Mouse (Mus musculus) kidney, postnatal 0 days (tissue): ENCODE measurements around the gene Sf3b6. TPM values are rescaled to one million over a fixed set of nuclear protein-coding genes. Genes with fewer than 3 reads are reported as not detected.

Source experiments
- ATAC-seq: fragments of 200-750 bp; cut with Nextera tagmentation; replicated peaks from 2 replicates; pipeline ENCODE4 v1.8.0; 2017; ENCODE audit warnings: low read depth, moderate number of reproducible peaks, moderate TSS enrichment, moderate library complexity; ENCODE audit not compliant: low FRiP score
- DNase-seq: peaks from one replicate; pipeline ENCODE4 v3.0.0-alpha.2; 2016; ENCODE audit warnings: low spot score
- H3K27ac ChIP-seq: fragments of 300-500 bp; sonication (generic); 2 replicates; pipeline ENCODE4 v1.5.1; 2014; ENCODE audit warnings: mild to moderate bottlenecking
- H3K27me3 ChIP-seq: fragments of 300-500 bp; sonication (generic); 2 replicates; pipeline ENCODE4 v1.6.1; 2014; ENCODE audit warnings: low read length, mixed read lengths; ENCODE audit not compliant: insufficient read depth
- H3K36me3 ChIP-seq: fragments of 300-500 bp; sonication (generic); 2 replicates; pipeline ENCODE4 v1.6.1; 2014; ENCODE audit warnings: low read length, mixed read lengths; ENCODE audit not compliant: insufficient read depth
- H3K4me1 ChIP-seq: fragments of 300-500 bp; sonication (generic); replicated peaks from 2 replicates; pipeline ENCODE4 v1.6.1; 2014; ENCODE audit warnings: antibody characterized with exemption, low read length, mixed read lengths; ENCODE audit not compliant: insufficient read depth
- H3K4me2 ChIP-seq: fragments of 300-500 bp; sonication (generic); 2 replicates; pipeline ENCODE4 v1.6.1; 2014; ENCODE audit warnings: mild to moderate bottlenecking, low read length, moderate library complexity, mixed read lengths
- H3K4me3 ChIP-seq: fragments of 300-500 bp; sonication (generic); replicated peaks from 2 replicates; pipeline ENCODE4 v1.5.1; 2014; ENCODE audit warnings: low read depth, low read length
- H3K9ac ChIP-seq: fragments of 300-500 bp; sonication (generic); 2 replicates; pipeline ENCODE4 v1.6.1; 2014; ENCODE audit warnings: low read depth, low read length
- H3K9me3 ChIP-seq: fragments of 300-500 bp; sonication (generic); replicated peaks from 2 replicates; pipeline ENCODE4 v1.6.1; 2016; ENCODE audit warnings: low read length, inconsistent platforms, mixed read lengths
- CTCF ChIP-seq: IDR thresholded peaks from 2 replicates; pipeline ENCODE4 v1.5.1; 2016; ENCODE audit warnings: antibody characterized with exemption, low read depth, mild to moderate bottlenecking, moderate library complexity
- WGBS: fragments of 180-500 bp; shearing (Covaris S2); extraction: QIAGEN DNeasy Blood & Tissue Kit; methylation state at CpG from one replicate; pipeline ENCODE4 v1.1.7; 2014; 5-methylcytosine and 5-hydroxymethylcytosine counted together
- polyA plus RNA-seq: library from polyadenylated mRNA; unstranded; fragments of >200 nt; fragmentation: Nextera tagmentation; extraction: Ambion mirVana; gene quantifications from 2 replicates; pipeline ENCODE4 v1.2.1, GENCODE M21; 2015

Sf3b6 gene
- polyA plus RNA-seq, 1 experiment from 2014 or later = 389 TPM

GRCm38 (mm10) chr12:4856160-4856559 lies 38.8 kb downstream of the Sf3b6 start:
- Histone ChIP-seq H3K4me1 (no peaks in the 10 kb centered on the region), H3K9ac (no peak overlapping the region), H3K4me3 (no peak overlapping the region), H3K27ac (no peak overlapping the region), H3K36me3 (0 out of 2 replicates have a peak, but pooled peaks cover 6% of the 10 kb centered on the region), H3K27me3 (no peaks in the 10 kb centered on the region), H3K9me3 (no peaks in the 10 kb centered on the region), H3K4me2 (no peak overlapping the region)
- WGBS = 97% methylated on average over 5 of the region's 5 CpGs
- DNase-seq (no peak), ATAC-seq (no peak)
- peak; percentile 49 for TF ChIP-seq CTCF

DNA sequence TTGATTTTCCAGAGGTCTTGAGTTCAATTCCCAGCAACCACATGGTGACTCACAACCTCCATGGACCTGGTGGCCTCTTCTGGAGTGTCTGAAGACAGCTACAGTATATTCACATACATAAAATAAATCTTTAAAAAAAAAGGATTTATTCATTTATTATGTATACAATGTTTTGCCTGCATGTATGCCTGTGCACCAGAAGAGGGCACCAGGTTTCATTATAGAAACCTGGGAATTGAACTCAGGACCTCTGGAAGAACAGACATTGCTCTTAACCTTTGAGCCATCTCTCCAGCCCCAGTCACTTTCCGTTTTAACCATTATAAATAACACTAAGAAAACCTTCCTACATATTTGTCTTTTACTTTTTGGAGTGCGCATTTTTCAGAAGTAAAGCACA lies 39.5 kb downstream of the Sf3b6 start:
- no peak overlapping the region for H3K4me3 ChIP-seq
- ATAC-seq = no peak
- DNase-seq = no peak
- peak; percentile 35; the same call in 1 of the 2 replicates for TF ChIP-seq CTCF
- H3K27ac ChIP-seq = no peak overlapping the region
- H3K9ac ChIP-seq = no peak overlapping the region
- H3K4me2 ChIP-seq = no peak overlapping the region
- H3K9me3 ChIP-seq = no peaks in the 10 kb centered on the region
- 0 out of 2 replicates have a peak, but pooled peaks cover 6% of the 10 kb centered on the region for H3K36me3 ChIP-seq
- WGBS = 93% methylated on average over 2 of the region's 2 CpGs
- no peaks in the 10 kb centered on the region for H3K27me3 ChIP-seq
- H3K4me1 ChIP-seq = no peaks in the 10 kb centered on the region

DNA sequence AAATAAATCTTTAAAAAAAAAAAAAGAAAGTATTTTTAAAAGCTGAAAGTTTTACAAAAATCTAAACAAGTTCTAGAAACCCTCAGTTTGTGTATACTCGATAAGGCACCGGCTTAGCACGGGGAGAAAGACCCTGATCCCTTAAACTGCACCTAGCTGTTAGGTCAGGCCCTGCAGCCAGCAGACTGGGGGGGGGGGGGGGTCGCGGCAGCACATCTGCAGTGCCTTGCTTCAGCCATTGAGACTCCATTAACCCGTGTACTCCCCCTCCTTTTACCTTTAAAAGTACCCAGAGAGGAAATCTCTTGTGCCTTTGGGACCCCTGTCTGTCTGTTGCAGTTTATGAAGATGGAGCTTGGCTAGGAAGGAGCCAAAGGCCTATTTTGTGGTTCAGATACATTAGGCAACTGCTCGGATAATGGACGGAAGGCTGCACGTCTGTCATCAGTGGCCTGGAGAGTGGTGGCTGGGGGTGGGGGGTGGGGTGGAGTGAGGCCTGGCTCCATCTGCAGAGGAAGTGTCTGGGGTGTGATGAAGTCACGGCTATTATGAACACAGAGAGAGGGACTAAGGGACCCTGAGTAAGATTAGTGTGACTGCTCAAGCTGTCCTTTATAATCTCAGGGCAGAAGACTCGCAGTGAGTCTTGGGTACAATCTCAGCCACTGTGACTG lies 42.0 kb downstream of the Sf3b6 start:
- WGBS = 46% methylated on average over 11 of the region's 11 CpGs
- ATAC-seq = no peak
- H3K27me3 ChIP-seq = no peaks in the 10 kb centered on the region
- no peak overlapping the region for H3K4me3 ChIP-seq
- H3K9me3 ChIP-seq = no peaks in the 10 kb centered on the region
- H3K4me1 ChIP-seq = peaks cover 9% of the 10 kb centered on the region; the same call in 1 of the 2 replicates
- 0 out of 2 replicates have a peak, but pooled peaks cover 6% of the 10 kb centered on the region for H3K36me3 ChIP-seq
- DNase-seq = no peak
- no peak overlapping the region for H3K27ac ChIP-seq
- no peak overlapping the region for H3K4me2 ChIP-seq
- no peak overlapping the region for H3K9ac ChIP-seq
- TF ChIP-seq CTCF = no peak

GRCm38 (mm10) chr12:4862672-4863071 lies 45.3 kb downstream of the Sf3b6 start:
- H3K9ac ChIP-seq = no peak overlapping the region
- H3K27ac ChIP-seq = no peak overlapping the region
- DNase-seq (no peak), ATAC-seq (no peak)
- no peak overlapping the region for H3K4me3 ChIP-seq
- H3K27me3 ChIP-seq = no peaks in the 10 kb centered on the region
- 89% methylated on average over 4 of the region's 4 CpGs for WGBS
- TF ChIP-seq CTCF = peak; percentile 33; the same call in 1 of the 2 replicates
- H3K36me3 ChIP-seq = no peaks in the 10 kb centered on the region
- H3K4me1 ChIP-seq = peaks cover 9% of the 10 kb centered on the region; the same call in 1 of the 2 replicates
- H3K9me3 ChIP-seq = no peaks in the 10 kb centered on the region
- no peak overlapping the region for H3K4me2 ChIP-seq

DNA sequence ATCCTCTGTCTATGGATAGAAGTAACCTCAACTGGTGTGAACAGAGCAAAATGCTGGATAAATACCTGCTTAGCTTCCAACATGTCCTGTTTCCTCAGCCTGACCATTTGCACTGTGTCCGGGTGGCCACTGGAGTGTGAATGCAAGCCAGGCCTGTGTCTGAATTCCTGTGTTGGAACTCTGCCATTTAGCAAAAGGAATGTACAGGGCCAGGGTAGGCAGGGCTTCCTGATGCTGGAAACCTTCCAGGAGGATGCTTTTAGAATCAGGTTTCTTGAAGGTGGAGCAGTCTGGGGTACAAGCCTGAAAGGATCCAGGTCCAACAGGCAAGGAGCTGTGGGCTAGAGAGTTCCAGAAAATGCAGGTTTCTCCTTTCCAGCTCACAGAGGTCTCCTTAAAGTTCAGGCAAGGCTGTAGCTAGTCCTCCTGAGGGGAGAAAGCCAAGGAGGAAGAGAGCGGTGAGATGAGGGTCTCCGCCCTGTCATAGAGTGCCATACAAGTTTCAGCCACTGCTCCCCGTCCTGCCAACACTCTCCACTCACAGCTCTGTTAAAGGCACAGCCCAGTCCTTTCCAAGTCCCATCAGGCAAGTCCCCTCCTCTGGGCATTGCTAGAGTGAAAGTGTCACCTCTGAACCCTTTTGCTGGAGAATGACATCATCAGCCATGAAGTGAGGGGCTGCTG lies 46.5 kb downstream of the Sf3b6 start:
- Histone ChIP-seq H3K9ac (no peak overlapping the region), H3K4me3 (no peak overlapping the region), H3K4me1 (peaks cover 9% of the 10 kb centered on the region; the same call in 1 of the 2 replicates), H3K27ac (no peak overlapping the region), H3K27me3 (no peaks in the 10 kb centered on the region), H3K4me2 (no peak overlapping the region), H3K36me3 (no peaks in the 10 kb centered on the region), H3K9me3 (no peaks in the 10 kb centered on the region)
- DNase-seq (peak; percentile 79), ATAC-seq (peak; percentile 88)
- WGBS = 52% methylated on average over 4 of the region's 4 CpGs
- TF ChIP-seq CTCF = no peak

DNA sequence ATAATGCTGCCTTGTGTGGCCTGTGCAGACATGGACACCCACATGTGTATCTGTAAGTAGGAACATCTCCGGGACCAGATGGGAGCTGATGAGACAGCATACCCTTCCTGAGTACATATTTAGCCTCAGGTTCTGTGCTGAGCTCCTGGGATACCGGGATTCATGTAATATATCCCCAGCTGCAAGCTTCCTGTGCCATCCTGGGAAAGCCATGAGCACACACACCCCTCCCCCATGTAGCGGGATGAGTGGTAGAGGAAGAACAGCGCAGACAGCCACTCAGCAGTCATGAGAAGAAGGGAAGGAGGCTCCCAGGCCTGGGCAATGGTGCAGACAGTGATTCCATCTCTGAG lies 47.0 kb downstream of the Sf3b6 start:
- no peak overlapping the region for H3K4me2 ChIP-seq
- no peaks in the 10 kb centered on the region for H3K27me3 ChIP-seq
- no peaks in the 10 kb centered on the region for H3K36me3 ChIP-seq
- no peak overlapping the region for H3K9ac ChIP-seq
- ATAC-seq (no peak), DNase-seq (no peak)
- no peak overlapping the region for H3K4me3 ChIP-seq
- H3K9me3 ChIP-seq = no peaks in the 10 kb centered on the region
- H3K27ac ChIP-seq = no peak overlapping the region
- 70% methylated on average over 4 of the region's 4 CpGs for WGBS
- peaks cover 9% of the 10 kb centered on the region; the same call in 1 of the 2 replicates for H3K4me1 ChIP-seq
- TF ChIP-seq CTCF = no peak
